Mouse (Mus musculus): ENCODE results near the gene Cep78.

The Cep78 gene

DNA sequence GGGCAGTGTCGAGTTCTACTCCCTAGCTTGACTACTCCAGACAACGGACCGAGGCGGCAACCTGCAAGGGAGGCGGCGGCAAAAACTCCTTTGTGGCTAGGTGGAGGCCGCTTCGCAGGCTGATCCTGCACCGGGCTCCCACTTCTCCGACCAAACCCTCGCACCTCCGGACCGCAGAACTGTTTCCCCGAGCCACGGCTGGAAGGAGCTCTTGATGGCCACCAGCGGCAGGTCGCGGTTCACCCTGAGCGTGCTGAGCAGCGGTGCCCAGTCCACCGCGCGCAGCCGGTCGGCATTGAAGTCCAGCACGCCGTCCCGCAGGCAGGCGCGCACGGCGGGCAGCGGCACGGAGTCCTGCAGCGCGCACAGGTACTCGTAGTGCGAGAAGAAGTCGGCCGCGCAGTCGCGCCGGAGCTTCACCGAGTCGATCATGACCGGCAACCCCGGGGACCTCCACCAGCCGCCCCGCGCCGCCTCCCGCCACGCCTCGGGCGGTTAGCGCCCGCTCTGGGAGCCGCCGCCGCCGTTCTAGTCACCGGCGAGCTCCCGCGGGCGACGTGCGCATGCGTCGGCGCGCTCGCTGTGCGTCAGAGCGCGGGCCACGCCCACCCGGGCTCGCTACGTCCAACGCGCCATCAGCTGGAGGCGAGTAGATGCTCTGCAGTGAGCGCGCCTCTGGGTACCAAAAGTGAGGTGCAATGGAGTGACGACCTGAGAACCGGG lies at the start of gene Cep78:
Gene Cep78, minus strand, starts transcription at position 541 of the 723 bp plus-strand sequence.
- DNase-seq, result peak; percentile 84 to 92

DNA sequence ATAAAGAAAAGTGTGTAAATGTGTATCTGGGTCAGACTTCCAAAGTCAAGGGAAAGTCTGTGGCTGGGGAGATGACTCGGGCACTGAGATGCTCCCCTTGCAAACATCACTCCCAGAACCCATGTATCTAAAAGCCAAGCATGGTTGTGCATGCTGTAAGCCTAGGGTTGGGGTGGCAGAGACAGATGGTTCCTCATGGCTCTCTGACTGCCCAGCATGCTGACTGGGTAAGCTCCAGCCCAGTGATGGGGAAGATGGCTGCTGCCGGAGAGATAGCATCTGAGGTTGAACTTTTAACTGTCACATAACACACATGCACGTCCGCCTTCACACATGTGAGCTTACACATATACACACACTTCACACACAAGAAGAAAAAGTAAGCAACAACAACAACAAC lies 46.5 kb upstream of the Cep78 start:
- no peak for DNase-seq

DNA sequence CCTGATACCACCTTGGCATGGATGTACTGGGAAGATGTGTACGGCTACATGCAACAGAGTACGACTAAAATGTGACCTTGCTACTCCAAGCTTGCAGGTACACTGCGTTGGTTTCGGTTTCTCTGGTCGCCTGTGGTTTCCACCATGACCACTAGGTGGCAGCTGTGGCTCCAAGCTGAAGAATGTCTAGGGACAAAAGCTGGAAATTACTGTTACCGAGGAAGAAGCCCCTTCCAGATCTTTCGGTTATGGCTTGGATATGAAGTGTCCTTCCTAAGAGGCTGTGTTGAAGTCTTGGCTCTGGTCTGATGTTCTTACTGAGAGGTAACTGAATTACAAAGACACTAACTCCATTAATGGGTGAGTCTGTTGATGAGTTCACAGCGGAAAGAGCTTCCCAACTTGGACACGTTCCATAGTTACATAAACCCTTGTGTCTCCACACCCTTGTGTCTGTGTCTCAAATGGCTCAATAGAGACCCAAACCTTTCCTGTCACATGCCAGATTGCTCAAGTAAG lies 44.5 kb upstream of the Cep78 start:
- DNase-seq, result peak in 1 of 2 experiments; percentile 32

GRCm38 (mm10) chr19:16028746-16029252 lies 44.0 kb upstream of the Cep78 start:
- no peak for DNase-seq

DNA sequence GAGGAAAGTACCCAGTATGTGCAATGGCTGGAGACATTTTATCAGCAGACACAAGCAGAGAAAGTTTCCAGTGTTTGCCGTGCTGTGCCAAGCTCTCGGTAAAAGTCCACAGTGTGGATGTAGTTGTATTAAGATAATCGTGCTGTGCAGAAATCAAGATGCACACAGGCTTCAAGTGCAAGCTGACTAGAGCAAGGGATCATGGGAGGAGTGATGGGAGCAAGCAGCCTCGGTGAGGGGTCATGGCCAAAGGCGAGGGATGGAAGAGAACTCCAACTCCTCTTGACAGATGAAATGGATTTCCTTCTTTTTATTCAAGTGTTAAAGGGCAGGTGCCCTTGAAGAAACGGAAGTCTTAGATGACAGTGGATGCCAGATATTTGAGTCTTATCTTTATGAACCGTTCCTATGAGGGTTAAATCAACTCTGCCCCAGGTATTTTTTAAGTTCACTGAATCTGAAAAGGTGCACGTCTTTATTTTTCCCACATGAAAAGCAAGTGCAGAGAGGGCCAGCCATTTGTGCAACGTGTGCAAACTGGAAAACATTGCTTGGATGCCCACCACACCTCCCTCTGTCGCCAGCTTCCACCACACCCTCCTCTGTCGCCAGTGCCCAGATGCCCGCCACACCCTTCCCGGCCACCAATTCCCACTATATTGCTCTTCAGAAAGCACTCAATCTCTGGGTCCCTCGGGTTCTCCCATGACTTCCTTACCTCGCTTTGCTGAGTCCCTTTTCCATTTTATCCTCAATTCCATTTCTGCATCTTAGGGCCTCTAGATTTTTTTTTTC lies 43.3 kb upstream of the Cep78 start:
- no peak for DNase-seq

GRCm38 (mm10) chr19:16026276-16026675 lies 41.5 kb upstream of the Cep78 start:
- no peak for DNase-seq

- DNase-seq, result no peak
Measured at GRCm38 (mm10) chr19:16022178-16022577, 37.4 kb upstream of the Cep78 start.

- DNase-seq, result no peak
Measured at GRCm38 (mm10) chr19:16016171-16016570, 31.4 kb upstream of the Cep78 start.

DNA sequence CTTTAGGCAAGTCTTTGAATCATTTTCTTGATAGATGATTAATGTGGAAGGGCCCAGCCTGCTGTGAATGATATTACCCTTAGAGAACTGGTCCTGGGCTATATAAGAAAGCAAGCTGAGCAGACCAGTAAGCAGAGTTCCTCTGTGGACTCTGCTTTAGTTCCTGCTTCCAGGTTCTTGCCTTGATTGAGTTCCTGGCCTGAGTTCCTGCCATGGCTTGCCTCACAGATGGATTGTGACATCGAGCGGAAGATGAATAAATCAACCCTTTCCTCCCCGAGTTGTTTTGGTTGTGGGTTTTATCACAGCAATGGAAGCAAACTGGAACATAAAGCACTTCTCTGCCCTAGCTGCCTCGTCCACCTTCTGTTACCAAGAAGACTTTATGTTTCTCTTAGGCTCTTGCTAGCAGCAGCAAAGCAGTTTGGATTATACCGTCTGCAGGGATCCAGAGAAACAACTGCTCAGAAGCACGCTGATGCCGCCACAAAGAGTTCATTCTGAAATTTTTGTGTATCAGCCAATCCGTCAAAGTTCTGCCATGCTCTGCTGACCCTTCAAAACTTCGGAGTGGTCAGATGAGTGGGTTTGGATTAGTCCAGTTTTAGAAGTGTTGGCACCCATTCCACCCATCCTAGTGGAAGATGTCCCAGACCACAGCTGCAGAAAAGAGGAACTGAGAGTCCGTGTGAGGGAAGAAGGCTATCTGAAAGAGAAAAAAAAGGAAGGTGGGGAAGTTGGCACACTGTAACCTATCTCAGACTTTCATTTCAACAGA lies 30.6 kb upstream of the Cep78 start:
- no peak for DNase-seq

DNA sequence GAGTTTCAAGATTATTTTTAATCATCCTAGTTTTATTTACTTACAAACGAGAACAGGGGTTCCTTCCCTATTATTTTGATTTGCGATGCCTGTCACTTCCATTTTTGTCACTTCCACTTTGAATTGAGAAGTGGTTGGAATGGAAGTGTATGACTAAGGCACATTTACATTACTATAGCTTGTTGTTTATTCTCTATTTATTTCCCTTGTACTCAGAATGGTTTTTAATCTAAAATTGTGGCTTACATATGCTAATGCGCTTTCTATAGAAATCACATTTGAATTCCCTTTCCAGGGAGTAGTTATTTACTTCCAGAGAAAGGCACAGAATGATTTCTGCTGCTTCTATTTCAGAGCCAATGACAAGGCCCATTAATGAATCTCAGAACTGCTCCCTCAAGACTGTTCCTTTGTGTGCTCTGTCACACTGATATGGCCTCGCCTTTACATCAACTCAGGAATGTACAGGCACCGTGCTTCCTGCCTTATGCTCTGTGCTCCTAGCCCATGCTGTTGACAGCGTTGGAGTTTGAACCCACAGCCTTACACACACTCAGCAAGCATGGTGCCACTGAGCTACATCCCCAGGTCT lies 25.1 kb upstream of the Cep78 start:
- no peak for DNase-seq

- no peak for DNase-seq
Measured at GRCm38 (mm10) chr19:16009111-16009510, 24.3 kb upstream of the Cep78 start.

- DNase-seq, result no peak
Measured at GRCm38 (mm10) chr19:16007131-16007530, 22.3 kb upstream of the Cep78 start.

DNA sequence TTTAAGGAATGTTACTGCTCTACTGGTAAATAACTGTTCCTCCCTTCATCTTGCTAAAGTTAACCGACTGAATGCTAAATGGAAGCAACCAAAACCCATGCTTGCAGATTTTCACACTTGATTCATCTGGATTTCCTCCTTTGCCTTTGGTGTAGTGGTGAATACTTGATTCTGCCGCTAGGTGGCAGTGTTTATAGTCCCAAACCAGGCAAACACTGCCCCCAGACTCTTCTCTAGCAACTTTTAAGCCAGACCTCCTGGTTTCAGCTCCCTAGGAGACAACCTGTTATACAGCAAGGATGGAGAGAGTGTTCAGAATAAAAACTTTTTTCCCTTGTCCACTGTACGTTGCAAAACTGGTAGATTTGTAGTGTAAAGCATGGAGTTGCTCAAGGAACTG lies 13.4 kb upstream of the Cep78 start:
- DNase-seq, result peak in 1 of 2 experiments; percentile 56

GRCm38 (mm10) chr19:15996901-15997564 lies 12.2 kb upstream of the Cep78 start:
- DNase-seq, result no peak

GRCm38 (mm10) chr19:15990102-15990501 lies 5.3 kb upstream of the Cep78 start:
- DNase-seq, result no peak

- no peak for DNase-seq
Measured at GRCm38 (mm10) chr19:15985172-15985713, 454 bp upstream of the Cep78 start.

DNA sequence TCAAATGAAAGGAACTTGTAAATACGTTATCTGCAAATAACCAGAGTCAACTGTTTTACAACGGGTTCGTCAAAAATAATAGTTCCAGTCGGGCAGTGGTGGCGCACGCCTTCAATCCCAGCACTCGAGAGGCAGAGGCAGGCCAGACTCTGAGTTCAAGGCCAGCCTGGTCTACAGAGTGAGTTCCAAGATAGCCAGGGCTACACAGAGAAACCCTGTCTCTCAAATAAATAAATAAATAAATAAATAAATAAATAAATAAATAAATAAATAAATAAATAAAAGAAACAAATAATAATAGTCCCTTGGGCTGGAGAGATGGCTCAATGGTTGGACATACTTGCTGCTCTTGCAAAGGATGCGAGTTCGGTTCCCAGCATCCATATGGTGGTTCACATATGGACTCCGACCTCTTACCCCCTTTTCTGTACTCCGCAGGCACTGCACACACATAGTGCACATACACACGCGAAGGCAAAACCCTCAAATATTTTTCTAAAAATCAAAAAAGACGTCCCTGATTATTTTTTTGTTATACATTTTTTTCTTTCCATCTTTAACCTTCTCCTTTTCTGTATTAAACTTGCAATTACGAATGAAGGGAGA lies 947 bp downstream of the Cep78 start:
- no peak for DNase-seq

- DNase-seq, result no peak
Measured at GRCm38 (mm10) chr19:15982926-15983738, 1.7 kb downstream of the Cep78 start.

DNA sequence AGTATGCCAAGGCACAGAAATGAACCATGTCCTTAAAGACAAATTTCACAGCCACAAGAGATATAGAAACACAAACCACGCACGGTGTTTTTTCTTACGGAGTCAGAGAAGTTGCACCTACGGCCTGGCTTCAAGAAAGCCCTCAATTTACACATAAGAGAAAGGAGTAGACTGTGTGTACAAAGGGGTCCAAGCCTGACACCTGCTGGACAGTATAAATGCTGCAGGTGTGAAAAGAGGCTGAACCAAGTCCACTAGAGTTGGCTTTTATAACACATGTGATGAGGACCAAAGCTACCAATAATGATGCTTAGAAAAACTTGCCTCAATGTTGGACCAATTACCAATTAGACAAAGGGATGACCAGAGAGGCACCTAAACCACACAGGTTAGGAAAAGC lies 2.9 kb downstream of the Cep78 start:
- peak; percentile 23 to 63 for DNase-seq

DNA sequence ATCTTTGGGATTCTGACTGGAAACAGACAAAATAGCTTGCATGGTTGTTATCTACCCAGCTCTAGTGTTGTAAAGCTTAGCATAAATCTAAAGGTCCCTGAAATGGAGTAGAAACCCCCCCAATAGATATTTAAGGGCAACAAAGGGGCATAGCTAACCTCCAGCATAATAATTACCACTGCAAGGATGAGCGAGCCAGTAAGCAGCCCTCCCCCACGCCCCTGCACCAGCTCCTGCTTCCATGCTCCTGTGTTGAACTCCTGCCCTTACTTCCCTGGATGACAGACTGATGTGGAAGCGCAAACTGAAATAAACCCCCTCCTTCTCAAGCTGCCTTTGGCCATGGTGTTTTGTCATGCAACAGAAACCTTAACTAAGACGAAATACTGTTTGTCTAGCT lies 11.4 kb downstream of the Cep78 start:
- no peak for DNase-seq

Data from spleen, adult 18-20 months (tissue).